Mouse (Mus musculus): ENCODE results near the gene Kif24.

DNA sequence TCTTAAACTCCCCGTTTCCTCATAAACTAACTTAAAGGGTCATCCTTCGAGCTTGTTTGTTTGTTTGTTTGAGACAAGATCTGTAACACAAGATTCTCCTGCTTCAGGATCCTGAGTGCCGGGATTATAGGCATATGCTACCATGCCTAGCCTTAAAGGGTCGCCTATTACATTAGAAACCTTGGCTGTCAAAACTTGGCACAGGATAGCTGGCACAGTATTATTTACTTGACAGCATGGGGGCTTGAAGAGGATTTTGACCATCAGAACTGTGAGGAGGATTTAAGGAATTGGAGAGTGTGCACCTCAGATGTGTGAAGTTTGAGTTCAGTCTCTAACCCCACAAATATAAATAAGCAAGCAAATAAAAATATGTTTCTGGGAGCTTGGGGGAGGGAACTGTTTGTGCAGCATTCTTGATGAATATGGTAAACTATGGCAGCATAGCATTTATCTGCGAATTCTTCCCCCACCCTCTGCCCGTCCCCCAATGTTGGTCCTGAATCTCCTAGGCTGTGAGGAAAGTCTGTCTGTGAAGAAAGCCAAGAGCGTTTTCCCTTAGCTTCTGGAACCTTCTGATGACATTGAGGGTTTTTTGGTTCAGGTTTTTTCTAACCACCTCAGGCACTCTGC, 5.5 kb upstream of the Kif24 start:
- TF ChIP-seq HCFC1 (IDR thresholded peaks at IDR 0.05; ENCODE audit: borderline replicate concordance, insufficient read depth, low read length) (no peak), ZC3H11A (IDR thresholded peaks at IDR 0.05; ENCODE audit: borderline replicate concordance, low read depth, low read length) (no peak), MAFK (IDR thresholded peaks at IDR 0.05; ENCODE audit: insufficient read depth, low read depth, low read length) (no peak), ZNF384 (IDR thresholded peaks at IDR 0.05; ENCODE audit: low read depth, low read length) (no peak), CHD2 (IDR thresholded peaks at IDR 0.05; ENCODE audit: low read depth, low read length) (no peak)
